Mouse (Mus musculus): ENCODE results near the gene Tsr2.

Tsr2 gene

GRCm38 (mm10) chrX:151096171-151097058, at the start of gene Tsr2:
Gene Tsr2, minus strand, starts transcription at chrX:151096543.
- DNase-seq (ENCODE audit: low spot score), result peak; percentile 43

GRCm38 (mm10) chrX:151132785-151133184, 36.4 kb upstream of the Tsr2 start:
- DNase-seq (ENCODE audit: low spot score), result no peak

DNA sequence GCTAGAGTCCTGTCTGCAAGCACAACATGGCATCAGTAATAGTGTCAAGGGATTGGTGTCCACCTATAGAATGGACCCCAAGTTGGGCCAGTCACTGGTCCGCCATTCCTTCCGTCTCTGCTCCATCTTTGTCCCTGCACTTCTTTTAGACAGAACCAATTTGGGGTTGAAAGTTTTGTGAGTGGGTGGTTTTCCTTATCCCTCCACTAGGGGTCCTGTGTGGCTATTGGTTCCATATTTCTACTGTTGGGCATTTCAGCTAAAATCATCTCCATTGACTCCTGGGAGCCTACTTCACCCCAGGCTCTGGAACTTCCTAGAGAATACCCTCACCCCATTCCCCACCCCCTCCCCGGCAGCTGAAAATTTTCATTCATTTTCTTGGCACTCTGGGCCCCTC, 34.1 kb upstream of the Tsr2 start:
- DNase-seq (ENCODE audit: low spot score), result no peak

DNA sequence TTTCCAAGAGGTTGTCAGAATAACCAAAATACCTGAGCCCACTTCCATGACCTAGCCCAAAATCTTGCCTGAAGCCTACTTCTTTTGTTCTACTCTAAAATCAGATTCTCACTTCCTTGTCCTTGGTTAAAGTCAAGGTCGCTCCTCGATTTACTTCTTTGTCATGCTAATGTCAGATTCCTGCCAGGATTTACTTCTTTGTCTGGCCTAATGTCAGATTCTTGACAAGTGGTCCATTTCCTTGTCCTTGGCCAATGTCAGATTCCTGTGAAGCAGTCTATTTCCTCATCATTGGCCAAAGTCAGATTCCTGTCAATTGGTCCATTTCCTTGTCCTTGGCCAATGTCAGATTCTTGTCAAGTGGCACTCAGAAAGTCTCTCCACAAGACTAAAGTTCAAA, 27.6 kb upstream of the Tsr2 start:
- no peak for DNase-seq (ENCODE audit: low spot score)

- no peak for DNase-seq (ENCODE audit: low spot score)
Observed at GRCm38 (mm10) chrX:151117432-151117831, 21.1 kb upstream of the Tsr2 start.

DNA sequence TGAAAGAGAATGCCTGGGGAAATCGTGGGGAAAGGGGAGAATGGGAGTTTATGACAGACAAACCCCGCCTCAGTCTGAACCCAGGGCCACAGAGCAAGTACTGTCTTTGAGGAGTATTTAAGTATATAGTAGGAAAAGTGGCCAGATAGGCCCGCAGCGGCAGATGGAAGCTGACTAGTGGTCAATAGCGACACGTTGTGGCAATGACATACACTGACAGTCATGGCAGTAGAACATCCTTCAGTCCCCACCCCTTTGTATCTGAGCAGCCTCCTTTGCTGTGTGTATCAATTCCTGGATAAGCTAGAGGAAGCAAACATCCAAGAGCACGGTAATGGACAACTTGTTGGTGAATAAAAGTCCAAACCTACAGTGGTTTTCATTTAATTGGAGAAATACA, 20.5 kb upstream of the Tsr2 start:
- DNase-seq (ENCODE audit: low spot score), result no peak

- no peak for DNase-seq (ENCODE audit: low spot score)
Observed at GRCm38 (mm10) chrX:151107301-151108067, 11.1 kb upstream of the Tsr2 start.

GRCm38 (mm10) chrX:151087418-151087817, 8.9 kb downstream of the Tsr2 start:
- DNase-seq (ENCODE audit: low spot score), result no peak

- DNase-seq (ENCODE audit: low spot score), result no peak
Observed at GRCm38 (mm10) chrX:151085599-151085998, 10.7 kb downstream of the Tsr2 start.

DNA sequence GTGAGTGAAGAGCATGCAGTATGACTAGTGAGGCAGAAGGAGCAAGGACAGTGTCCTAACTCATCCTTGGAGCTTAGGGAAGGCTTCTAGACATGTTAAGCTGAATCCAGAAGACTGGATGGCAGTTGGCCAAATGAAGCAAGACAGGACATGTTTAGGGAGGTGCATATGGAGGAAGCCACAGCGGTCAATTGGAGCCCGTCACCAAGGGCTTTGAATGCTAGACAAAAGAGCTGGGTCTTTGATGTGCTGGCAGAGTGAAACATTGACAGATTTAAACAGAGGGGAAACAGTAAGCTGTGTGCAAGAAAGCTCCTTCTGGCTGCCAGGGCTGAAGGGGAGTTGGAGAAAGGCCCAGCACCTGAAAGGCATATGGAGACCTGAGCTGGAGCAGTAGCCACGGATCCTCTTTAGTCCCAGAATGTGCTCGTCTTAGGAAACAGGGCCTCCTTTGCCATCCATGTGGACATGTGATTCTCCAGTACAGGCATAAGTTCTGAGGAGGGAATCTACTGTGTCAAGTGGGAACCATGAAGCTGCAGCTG, 19.3 kb downstream of the Tsr2 start:
- no peak for DNase-seq (ENCODE audit: low spot score)

- DNase-seq (ENCODE audit: low spot score), result no peak
Observed at GRCm38 (mm10) chrX:151076007-151076406, 20.3 kb downstream of the Tsr2 start.

DNA sequence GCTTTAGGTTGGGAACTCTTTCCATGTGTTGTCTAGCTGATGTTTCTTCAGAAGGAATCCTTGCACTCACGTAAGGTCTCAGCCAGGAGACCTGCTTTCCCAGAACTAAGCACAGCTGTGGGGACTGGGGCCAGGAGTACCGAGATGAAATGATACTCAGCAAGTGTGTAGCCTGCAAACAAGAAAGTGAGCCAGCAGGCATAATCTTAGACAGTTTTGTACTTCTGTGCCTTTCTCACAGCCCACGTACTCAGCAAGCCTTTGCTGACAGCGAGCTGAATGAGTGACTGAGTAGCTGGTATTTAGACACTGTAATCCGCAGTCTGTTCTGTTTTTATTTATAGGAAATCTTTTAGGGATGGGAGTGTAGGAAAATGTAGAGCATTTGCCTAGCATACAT, 28.5 kb downstream of the Tsr2 start:
- DNase-seq (ENCODE audit: low spot score), result no peak

DNA sequence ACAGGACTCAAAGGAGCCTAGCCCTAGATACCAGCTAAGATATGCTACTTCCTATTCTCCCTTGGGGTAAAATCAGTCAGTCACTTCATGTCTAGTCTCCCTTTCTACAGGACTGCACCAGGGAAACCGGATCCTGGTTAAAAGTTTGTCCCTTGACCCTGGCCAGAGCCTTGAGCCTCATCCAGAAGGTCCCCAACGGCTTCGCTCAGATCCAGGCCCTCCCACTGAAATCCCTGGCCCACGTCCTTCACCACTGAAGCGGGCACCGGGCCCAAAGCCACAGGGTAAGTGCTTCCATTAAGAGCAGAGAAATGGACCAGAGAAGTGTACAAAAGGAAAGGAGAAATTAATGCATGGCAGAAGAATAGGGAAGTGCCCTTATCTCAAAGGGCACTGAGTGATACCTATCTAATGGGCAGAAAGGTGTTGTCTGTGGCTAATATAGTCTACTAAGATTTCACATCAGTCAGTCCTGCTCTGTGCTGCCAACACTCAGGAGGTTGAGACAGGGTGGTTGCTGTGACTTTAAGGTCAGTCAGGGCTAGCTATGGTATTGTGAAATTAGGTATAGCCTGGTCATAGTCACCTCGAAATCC, 30.2 kb downstream of the Tsr2 start:
- no peak for DNase-seq (ENCODE audit: low spot score)

DNA sequence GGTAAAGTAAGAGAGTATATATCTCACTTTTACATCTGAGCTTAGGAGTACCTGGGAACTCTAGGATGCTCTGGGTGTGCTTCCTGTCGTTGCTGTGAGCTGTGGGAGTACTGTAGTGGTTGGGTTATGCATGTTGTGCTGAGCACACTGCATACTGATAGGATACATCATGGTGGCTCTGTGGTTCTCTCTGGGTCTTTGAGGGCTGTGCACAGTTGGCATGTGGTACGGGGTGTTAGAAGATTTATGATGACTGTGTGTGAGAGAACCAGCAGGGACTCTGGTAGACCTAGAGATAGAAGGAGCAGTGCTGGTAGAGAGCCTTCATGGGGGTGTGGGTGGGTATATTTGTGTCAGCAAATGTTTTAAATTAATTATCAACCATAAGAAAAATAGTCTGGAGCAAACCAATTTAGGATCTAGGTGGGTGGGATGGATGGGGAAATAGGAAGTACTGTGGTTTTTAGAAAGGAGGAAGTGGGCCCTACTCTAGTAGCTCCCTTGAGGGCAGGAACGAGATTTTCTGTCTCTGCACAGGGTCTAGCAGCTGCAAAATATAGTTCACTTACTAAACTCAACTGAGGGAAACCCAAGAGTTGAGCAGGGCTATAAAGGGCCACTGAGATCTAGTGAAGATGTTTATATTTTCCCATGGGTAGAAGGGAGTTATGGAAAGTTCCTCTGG, 34.6 kb downstream of the Tsr2 start:
- DNase-seq (ENCODE audit: low spot score), result no peak

GRCm38 (mm10) chrX:151059346-151059745, 37.0 kb downstream of the Tsr2 start:
- DNase-seq (ENCODE audit: low spot score), result no peak

DNA sequence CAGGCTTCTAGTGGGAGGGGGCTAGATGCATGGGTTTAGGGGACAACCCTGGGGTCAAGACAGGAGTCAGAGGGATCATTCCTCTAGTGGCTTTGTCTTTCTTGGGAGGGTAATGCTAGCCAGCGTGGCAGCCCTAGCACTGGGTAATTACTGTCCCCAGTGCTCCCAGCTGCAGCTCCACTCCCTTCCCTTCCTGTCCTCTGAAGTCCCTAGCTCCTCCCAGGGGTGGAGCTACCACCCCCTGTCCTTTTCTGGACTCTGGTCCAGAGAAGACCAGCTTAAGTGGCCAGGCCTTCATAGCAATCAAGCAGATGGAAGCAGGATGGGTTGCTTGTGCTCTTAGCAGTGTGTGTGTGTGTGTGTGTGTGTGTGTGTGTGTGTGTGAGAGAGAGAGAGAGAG, 40.8 kb downstream of the Tsr2 start:
- DNase-seq (ENCODE audit: low spot score), result no peak

GRCm38 (mm10) chrX:151054489-151054888, 41.9 kb downstream of the Tsr2 start:
- DNase-seq (ENCODE audit: low spot score), result no peak

DNA sequence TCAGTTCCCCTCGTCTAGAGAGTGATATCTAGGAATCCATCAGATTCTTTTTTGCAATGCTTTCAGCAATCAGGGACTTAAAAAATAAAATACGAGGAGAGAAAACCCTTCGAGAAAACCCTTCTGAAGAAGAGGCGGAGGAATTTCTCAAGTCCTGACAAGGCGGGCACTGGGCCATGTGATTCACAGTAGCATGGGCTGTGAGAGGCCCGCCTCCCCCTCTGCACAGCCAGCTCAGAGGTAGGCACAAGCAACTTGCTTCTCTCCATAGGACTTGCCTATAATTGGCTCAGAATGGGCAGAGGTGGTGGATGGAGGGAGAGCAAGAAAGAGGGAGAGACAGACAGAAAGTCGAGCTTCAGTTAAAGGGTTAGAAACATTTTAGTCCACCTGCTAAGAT, 46.0 kb downstream of the Tsr2 start:
- DNase-seq (ENCODE audit: low spot score), result peak; percentile 23

DNA sequence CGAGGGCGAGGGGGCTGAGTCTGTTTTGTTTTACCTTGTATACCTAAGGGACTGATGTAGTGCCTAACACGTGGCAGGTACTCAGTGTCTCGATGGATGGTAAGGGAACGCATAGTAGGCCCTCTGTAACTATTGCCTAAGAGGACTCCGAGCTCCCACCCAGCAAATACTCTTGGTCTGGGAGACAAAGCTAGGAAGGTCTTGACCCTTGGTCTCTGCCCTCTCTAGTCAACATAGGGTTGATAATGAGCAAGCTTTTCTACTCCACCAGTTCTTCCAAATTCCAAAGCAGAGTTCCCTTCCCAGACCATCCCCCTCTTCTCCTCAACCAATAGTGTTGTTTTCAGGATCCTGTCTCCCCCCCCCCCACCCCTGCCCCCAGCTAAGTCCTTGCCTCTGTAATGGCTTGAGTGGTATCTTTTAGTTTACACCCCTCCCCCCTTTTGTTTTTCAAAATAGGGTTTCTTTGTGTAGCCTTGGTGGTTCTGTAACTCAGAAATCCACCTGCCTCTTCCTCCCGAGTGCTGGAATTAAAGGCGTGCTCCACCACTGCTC, 46.6 kb downstream of the Tsr2 start:
- DNase-seq (ENCODE audit: low spot score), result no peak

GRCm38 (mm10) chrX:151047431-151048058, 48.8 kb downstream of the Tsr2 start:
- peak; percentile 19 for DNase-seq (ENCODE audit: low spot score)

- DNase-seq (ENCODE audit: low spot score), result peak; percentile 78
Observed at GRCm38 (mm10) chrX:151046777-151047430, 49.4 kb downstream of the Tsr2 start.
